Mouse (Mus musculus): ENCODE results near the gene Zfp184. TPM values are rescaled to one million over a fixed set of nuclear protein-coding genes. Genes with fewer than 3 reads are reported as not detected.
A peak's percentile ranks its signal among the peaks of the same experiment; 100 is the strongest.

Gene Zfp184
- total RNA-seq, 2 experiments from 2014 or later, result 2.5 to 2.9 TPM

GRCm38 (mm10) chr13:21919836-21920431 lies 25.0 kb upstream of the Zfp184 start:
- DNase-seq (ENCODE audit: low spot score in 2 of 2), result no peak

GRCm38 (mm10) chr13:21920681-21921233 lies 24.1 kb upstream of the Zfp184 start:
- no peak for DNase-seq (ENCODE audit: low spot score in 2 of 2)

GRCm38 (mm10) chr13:21923417-21923816 lies 21.5 kb upstream of the Zfp184 start:
- DNase-seq (ENCODE audit: low spot score in 2 of 2), result no peak

- DNase-seq (ENCODE audit: low spot score in 2 of 2), result no peak
Measured at GRCm38 (mm10) chr13:21924734-21925335, 20.1 kb upstream of the Zfp184 start.

- DNase-seq (ENCODE audit: low spot score in 2 of 2), result no peak
Measured at GRCm38 (mm10) chr13:21930981-21931380, 13.9 kb upstream of the Zfp184 start.

GRCm38 (mm10) chr13:21931740-21932139 lies 13.2 kb upstream of the Zfp184 start:
- DNase-seq (ENCODE audit: low spot score in 2 of 2), result no peak

- DNase-seq (ENCODE audit: low spot score in 2 of 2), result peak in 1 of 2 experiments; percentile 47
Measured at GRCm38 (mm10) chr13:21933626-21934548, 11.0 kb upstream of the Zfp184 start.

- peak in 1 of 2 experiments; percentile 67 for DNase-seq (ENCODE audit: low spot score in 2 of 2)
Measured at GRCm38 (mm10) chr13:21934982-21935791, 9.7 kb upstream of the Zfp184 start.

GRCm38 (mm10) chr13:21935833-21936232 lies 9.1 kb upstream of the Zfp184 start:
- no peak for DNase-seq (ENCODE audit: low spot score in 2 of 2)

- DNase-seq (ENCODE audit: low spot score in 2 of 2), result peak in 1 of 2 experiments; percentile 58
Measured at GRCm38 (mm10) chr13:21936968-21937367, 7.9 kb upstream of the Zfp184 start.

GRCm38 (mm10) chr13:21940213-21940612 lies 4.7 kb upstream of the Zfp184 start:
- peak; percentile 88 to 98 for DNase-seq (ENCODE audit: low spot score in 2 of 2)

- DNase-seq (ENCODE audit: low spot score in 2 of 2), result peak; percentile 72 to 93
Measured at GRCm38 (mm10) chr13:21940811-21941321, 4.0 kb upstream of the Zfp184 start.

GRCm38 (mm10) chr13:21943644-21944043 lies 1.2 kb upstream of the Zfp184 start:
- DNase-seq (ENCODE audit: low spot score in 2 of 2), result no peak

- DNase-seq (ENCODE audit: low spot score in 2 of 2), result no peak
Measured at GRCm38 (mm10) chr13:21944592-21944925, 335 bp upstream of the Zfp184 start.

GRCm38 (mm10) chr13:21969269-21969668 lies 24.4 kb downstream of the Zfp184 start:
- DNase-seq (ENCODE audit: low spot score in 2 of 2), result no peak

- DNase-seq (ENCODE audit: low spot score in 2 of 2), result no peak
Measured at GRCm38 (mm10) chr13:21969816-21970215, 24.9 kb downstream of the Zfp184 start.

GRCm38 (mm10) chr13:21971641-21972040 lies 26.7 kb downstream of the Zfp184 start:
- peak in 1 of 2 experiments; percentile 13 for DNase-seq (ENCODE audit: low spot score in 2 of 2)

GRCm38 (mm10) chr13:21974221-21974725 lies 29.4 kb downstream of the Zfp184 start:
- DNase-seq (ENCODE audit: low spot score in 2 of 2), result peak; percentile 84 to 89

GRCm38 (mm10) chr13:21974726-21975473 lies 30.0 kb downstream of the Zfp184 start:
- peak; percentile 51 to 81 for DNase-seq (ENCODE audit: low spot score in 2 of 2)
